Mouse (Mus musculus) ES-E14 (cell line): Measurements from ENCODE around the gene Mief2. TPM values are rescaled to one million over a fixed set of nuclear protein-coding genes. Genes with fewer than 3 reads are reported as not detected.

Experiments
- DNase-seq: peaks from one replicate; pipeline ENCODE4 v3.0.0-alpha.2; 2013; ENCODE audit warnings: low read depth, low spot score
- H3K27ac ChIP-seq: 2 replicates; pipeline ENCODE4 v1.5.1; 2012; ENCODE audit warnings: low read depth, mild to moderate bottlenecking, low read length, moderate library complexity, mixed read lengths; ENCODE audit not compliant: poor library complexity, insufficient read depth, severe bottlenecking
- H3K36me3 ChIP-seq: 2 replicates; pipeline ENCODE4 v1.6.1; 2012; ENCODE audit warnings: mild to moderate bottlenecking, low read length, moderate library complexity, mixed read lengths; ENCODE audit not compliant: control insufficient read depth, poor library complexity, insufficient read depth, severe bottlenecking
- H3K4me1 ChIP-seq, 2 experiments: fragments of 150-350 bp in 1 of 2; sonication (generic) in 1 of 2; 2 replicates each; pipeline ENCODE4 v1.6.1; 2012; ENCODE audit warnings: low read length in 2 of 2, mild to moderate bottlenecking in 1 of 2, mixed read lengths in 1 of 2; ENCODE audit not compliant: control insufficient read depth in 2 of 2, insufficient read depth in 2 of 2, poor library complexity in 1 of 2
- H3K4me3 ChIP-seq, 2 experiments: fragments of 150-350 bp in 1 of 2; sonication (generic) in 1 of 2; 2 replicates each; pipeline ENCODE4 v1.5.1; 2012; ENCODE audit warnings: low read length in 2 of 2, low read depth in 1 of 2, mild to moderate bottlenecking in 1 of 2, mixed read lengths in 1 of 2; ENCODE audit not compliant: insufficient read depth in 1 of 2, poor library complexity in 1 of 2, severe bottlenecking in 1 of 2
- H3K9ac ChIP-seq: 2 replicates; pipeline ENCODE4 v1.6.1; 2012; ENCODE audit warnings: low read depth, mild to moderate bottlenecking, low read length, mixed read lengths; ENCODE audit not compliant: poor library complexity, insufficient read depth, severe bottlenecking
- H3K9me3 ChIP-seq: fragments of 150-350 bp; sonication (generic); 2 replicates; pipeline ENCODE4 v1.6.1; 2012; ENCODE audit warnings: low read depth, mild to moderate bottlenecking, low read length; ENCODE audit not compliant: control insufficient read depth, insufficient read depth
- CHD2 ChIP-seq: IDR thresholded peaks from 2 replicates; pipeline ENCODE4 v1.6.1; 2014; ENCODE audit warnings: mild to moderate bottlenecking, low read depth, low read length, inconsistent platforms
- HCFC1 ChIP-seq: IDR thresholded peaks from 2 replicates; pipeline ENCODE4 v1.6.1; 2012; ENCODE audit warnings: low read length, inconsistent platforms, borderline replicate concordance; ENCODE audit not compliant: insufficient read depth
- MAFK ChIP-seq: IDR thresholded peaks from 2 replicates; pipeline ENCODE4 v1.6.1; 2014; ENCODE audit warnings: mild to moderate bottlenecking, low read depth, low read length, inconsistent platforms; ENCODE audit not compliant: insufficient read depth
- ZC3H11A ChIP-seq: IDR thresholded peaks from 2 replicates; pipeline ENCODE4 v1.6.1; 2012; ENCODE audit warnings: low read depth, mild to moderate bottlenecking, inconsistent platforms, low read length, borderline replicate concordance
- ZNF384 ChIP-seq: IDR thresholded peaks from 2 replicates; pipeline ENCODE4 v1.6.1; 2012; ENCODE audit warnings: low read depth, low read length, inconsistent platforms
- in situ Hi-C, 2 experiments: fragments of 600-800 bp; cut with MboI; formaldehyde crosslinking; loops; one replicate each; pipeline ENCODE4 v1.15.1; 2025; ENCODE audit warnings: low sequenced_read_pairs in 2 of 2, inconsistent platforms in 1 of 2; ENCODE audit not compliant: unreplicated experiment in 2 of 2
- total RNA-seq: library from RNA; depleted of rRNA; stranded (reverse); fragments of 300-350 nt; gene quantifications from 2 replicates; pipeline ENCODE4 v1.2.3, GENCODE M21; 2012

The Mief2 gene
- total RNA-seq, 1 experiment: 24.8 TPM

DNA sequence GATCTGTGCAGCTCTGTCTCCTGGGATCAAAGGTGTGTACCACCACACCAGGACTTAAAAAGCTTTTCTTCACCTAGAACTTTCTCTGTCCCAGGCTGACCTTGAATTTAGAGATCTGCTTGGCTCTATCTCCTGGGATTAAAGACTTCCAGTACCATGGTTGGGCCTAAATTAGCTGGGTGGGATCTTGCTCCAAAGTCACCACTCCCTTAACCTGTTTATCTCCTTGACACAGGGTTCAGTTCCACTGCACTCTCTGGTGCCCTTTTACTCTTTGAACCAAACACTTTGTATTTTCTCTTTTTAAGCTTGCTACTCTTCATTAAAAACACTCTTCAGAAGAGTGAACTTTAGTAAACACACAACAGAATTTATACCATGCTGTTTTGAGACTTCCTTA lies 9.3 kb downstream of the Mief2 start:
- no peak for DNase-seq
- Histone ChIP-seq H3K4me3 (no peak overlapping the region), H3K36me3 (peaks cover 10% of the 10 kb centered on the region), H3K9ac (no peak overlapping the region), H3K9me3 (no peaks in the 10 kb centered on the region), H3K27ac (no peak overlapping the region), H3K4me1 (peaks cover 2 to 6% of the 10 kb centered on the region in 2 experiments; a peak in 3 of 4 replicates)
- TF ChIP-seq ZNF384: no peak
- TF ChIP-seq CHD2: no peak
- no peak for TF ChIP-seq MAFK
- no peak for TF ChIP-seq ZC3H11A
- no peak for TF ChIP-seq HCFC1
- in situ Hi-C loops: no loop called here

DNA sequence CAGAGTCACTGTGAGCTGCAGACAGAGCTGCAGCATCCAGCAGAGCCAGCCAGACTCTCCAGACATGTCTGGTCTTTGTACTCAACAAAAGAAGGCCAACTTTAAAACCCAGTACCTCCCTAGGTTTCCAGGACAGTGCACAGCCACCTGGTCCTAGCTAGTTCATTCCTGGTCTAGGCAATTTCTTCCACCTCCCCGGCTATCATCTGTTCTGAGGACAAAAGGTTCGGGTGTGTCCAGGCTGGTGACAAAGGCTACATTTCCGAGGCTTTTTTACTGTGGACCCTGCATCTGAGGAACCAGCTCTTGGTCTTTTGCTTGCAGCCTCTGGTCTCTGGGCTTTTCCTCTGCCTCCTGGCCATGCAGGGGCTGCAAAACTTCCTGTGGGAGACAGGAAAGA lies 12.1 kb downstream of the Mief2 start:
- peak; percentile 65 for DNase-seq
- Histone ChIP-seq H3K27ac (peak overlapping the region; percentile 48; the same call in 1 of the 2 replicates), H3K9ac (no peak overlapping the region), H3K4me1 (peaks cover 2 to 6% of the 10 kb centered on the region in 2 experiments; a peak in 3 of 4 replicates), H3K9me3 (no peaks in the 10 kb centered on the region), H3K4me3 (no peak overlapping the region), H3K36me3 (peaks cover 22% of the 10 kb centered on the region)
- in situ Hi-C loops: no loop called here
- TF ChIP-seq ZNF384 (no peak), CHD2 (no peak), ZC3H11A (no peak), MAFK (no peak), HCFC1 (no peak)

GRCm38 (mm10) chr11:60755570-60755969 lies 27.4 kb downstream of the Mief2 start:
- H3K36me3 ChIP-seq: peaks cover 34% of the 10 kb centered on the region
- H3K9me3 ChIP-seq: no peaks in the 10 kb centered on the region
- in situ Hi-C loops: no loop called here
- no peak overlapping the region for H3K9ac ChIP-seq
- no peak overlapping the region for H3K4me3 ChIP-seq
- no peaks in the 10 kb centered on the region for H3K4me1 ChIP-seq
- no peak overlapping the region for H3K27ac ChIP-seq
- TF ChIP-seq ZC3H11A: no peak
- TF ChIP-seq MAFK: no peak
- TF ChIP-seq HCFC1: no peak
- TF ChIP-seq CHD2: no peak
- TF ChIP-seq ZNF384: no peak
- no peak for DNase-seq

- no peaks in the 10 kb centered on the region for H3K9me3 ChIP-seq
- no peak overlapping the region for H3K27ac ChIP-seq
- H3K9ac ChIP-seq: no peak overlapping the region
- H3K4me3 ChIP-seq: no peak overlapping the region
- TF ChIP-seq HCFC1 (no peak), ZC3H11A (no peak), ZNF384 (no peak), CHD2 (no peak), MAFK (no peak)
- peaks cover 7% of the 10 kb centered on the region for H3K36me3 ChIP-seq
- no peaks in the 10 kb centered on the region for H3K4me1 ChIP-seq
- in situ Hi-C loops: no loop called here
- DNase-seq: no peak
These were observed 33.5 kb downstream of the Mief2 start for GRCm38 (mm10) chr11:60761681-60762080.

DNA sequence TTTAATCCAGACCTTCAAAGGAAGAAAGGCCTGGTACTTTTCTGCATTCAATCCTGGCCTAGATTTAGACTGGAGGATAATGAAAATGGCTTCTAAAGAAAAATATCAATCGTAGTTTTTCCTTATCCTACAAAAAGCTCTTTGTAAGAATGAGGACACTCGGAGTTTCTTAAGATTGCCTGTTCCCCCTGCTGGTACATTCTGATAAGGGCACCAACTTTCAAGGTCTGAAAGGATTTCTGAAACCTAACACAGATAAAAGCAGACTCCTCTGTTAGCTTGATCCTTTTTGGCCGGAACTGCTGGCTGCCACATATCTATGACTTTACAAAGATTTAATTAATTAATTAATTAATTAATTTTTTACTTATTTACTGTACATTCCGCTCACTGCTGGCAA lies 38.8 kb downstream of the Mief2 start:
- DNase-seq: no peak
- no peaks in the 10 kb centered on the region for H3K36me3 ChIP-seq
- TF ChIP-seq HCFC1 (no peak), ZC3H11A (no peak), MAFK (no peak), CHD2 (no peak), ZNF384 (no peak)
- H3K9me3 ChIP-seq: no peaks in the 10 kb centered on the region
- no peaks in the 10 kb centered on the region for H3K4me1 ChIP-seq
- no peak overlapping the region for H3K27ac ChIP-seq
- H3K9ac ChIP-seq: no peak overlapping the region
- H3K4me3 ChIP-seq: no peak overlapping the region
- in situ Hi-C loops: no loop called here
